Mouse (Mus musculus) liver, embryonic 14.5 days (tissue): ENCODE data around the gene Sar1a. TPM values are rescaled to one million over a fixed set of nuclear protein-coding genes. Genes with fewer than 3 reads are reported as not detected.

Experiments
- ATAC-seq: fragments of 200-750 bp; cut with Nextera tagmentation; 2 replicates; pipeline ENCODE4 v1.8.0; 2017; ENCODE audit warnings: moderate number of reproducible peaks, mild to moderate bottlenecking, moderate library complexity; ENCODE audit not compliant: insufficient read depth
- DNase-seq, 3 experiments: peaks; one replicate each; pipeline ENCODE4 v3.0.0-alpha.2; 2012 to 2013; ENCODE audit warnings: low read depth in 3 of 3, low spot score in 3 of 3
- H3K27ac ChIP-seq: fragments of 300-500 bp; sonication (generic); 2 replicates; pipeline ENCODE4 v1.5.1; 2014; ENCODE audit warnings: moderate library complexity, mild to moderate bottlenecking, control low read depth, inconsistent platforms
- H3K27me3 ChIP-seq: fragments of 300-500 bp; sonication (generic); 2 replicates; pipeline ENCODE4 v1.6.1; 2014; ENCODE audit warnings: mild to moderate bottlenecking, low read length, moderate library complexity; ENCODE audit not compliant: control insufficient read depth, insufficient read depth
- H3K36me3 ChIP-seq: fragments of 300-500 bp; sonication (generic); replicated peaks from 2 replicates; pipeline ENCODE4 v1.6.1; 2014; ENCODE audit warnings: low read depth; ENCODE audit not compliant: control insufficient read depth, insufficient read depth
- H3K4me1 ChIP-seq, 2 experiments: fragments of 200-500 bp in 1 of 2; fragments of 300-500 bp in 1 of 2; sonication (generic) in 1 of 2; replicated peaks; 2 replicates each; pipeline ENCODE4 v1.6.1; 2012 to 2014; ENCODE audit warnings: antibody characterized with exemption in 1 of 2, inconsistent platforms in 1 of 2, low read length in 1 of 2; ENCODE audit not compliant: control insufficient read depth in 2 of 2, insufficient read depth in 2 of 2
- H3K4me2 ChIP-seq: fragments of 300-500 bp; sonication (generic); 2 replicates; pipeline ENCODE4 v1.6.1; 2014; ENCODE audit warnings: low read depth, mild to moderate bottlenecking, control low read depth, moderate library complexity
- H3K4me3 ChIP-seq, 2 experiments: fragments of 200-500 bp in 1 of 2; fragments of 300-500 bp in 1 of 2; sonication (generic) in 1 of 2; 2 replicates each; pipeline ENCODE4 v1.5.1; 2012 to 2014; ENCODE audit warnings: low read depth in 2 of 2, low read length in 2 of 2, mild to moderate bottlenecking in 2 of 2, control low read depth in 1 of 2, inconsistent platforms in 1 of 2, moderate library complexity in 1 of 2; ENCODE audit not compliant: insufficient read depth in 1 of 2
- H3K9ac ChIP-seq: fragments of 300-500 bp; sonication (generic); replicated peaks from 2 replicates; pipeline ENCODE4 v1.6.1; 2014; ENCODE audit warnings: mild to moderate bottlenecking, control low read depth, moderate library complexity
- H3K9me3 ChIP-seq: fragments of 300-500 bp; sonication (generic); 2 replicates; pipeline ENCODE4 v1.6.1; 2016; ENCODE audit warnings: low read length, mixed read lengths; ENCODE audit not compliant: control insufficient read depth
- CTCF ChIP-seq: IDR thresholded peaks from 2 replicates; pipeline ENCODE4 v1.5.1; 2016; ENCODE audit warnings: antibody characterized with exemption, low read depth, control low read depth
- EP300 ChIP-seq: IDR thresholded peaks from 2 replicates; pipeline ENCODE4 v1.6.1; 2016; ENCODE audit warnings: antibody characterized with exemption, low read depth
- WGBS: fragments of 180-500 bp; shearing (Covaris S2); extraction: QIAGEN DNeasy Blood & Tissue Kit; methylation state at CpG from one replicate; pipeline ENCODE4 v1.1.7; 2014; ENCODE audit not compliant: insufficient replicate concordance; 5-methylcytosine and 5-hydroxymethylcytosine counted together
- polyA plus RNA-seq, 2 experiments: library from polyadenylated mRNA; depleted of rRNA in 1 of 2; stranded (reverse) in 1 of 2; unstranded in 1 of 2; fragments of >200 nt; fragmentation: Nextera tagmentation in 1 of 2; extraction: Ambion mirVana in 1 of 2; gene quantifications; 2 replicates each; pipeline versions ENCODE4 v1.2.1 to v1.2.3; 2012 to 2014

Sar1a gene
- polyA plus RNA-seq, 2 experiments: 39.0 to 80.1 TPM

GRCm38 (mm10) chr10:61706412-61707375 is 26.6 kb downstream of the Sar1a start:
- no peaks in the 10 kb centered on the region for H3K4me1 ChIP-seq
- TF ChIP-seq CTCF (no peak), EP300 (no peak)
- ATAC-seq (no peak), DNase-seq (no peak)
- H3K4me3 ChIP-seq: no peak overlapping the region
- no peak overlapping the region for H3K27ac ChIP-seq
- H3K9ac ChIP-seq: no peak overlapping the region
- no peaks in the 10 kb centered on the region for H3K9me3 ChIP-seq
- peaks cover 4% of the 10 kb centered on the region; the same call in 1 of the 2 replicates for H3K36me3 ChIP-seq
- H3K27me3 ChIP-seq: no peaks in the 10 kb centered on the region
- WGBS: 60% methylated on average over 6 of the region's 6 CpGs
- no peak overlapping the region for H3K4me2 ChIP-seq

- ATAC-seq: no peak
- no peaks in the 10 kb centered on the region for H3K36me3 ChIP-seq
- no peak overlapping the region for H3K4me3 ChIP-seq
- no peak overlapping the region for H3K27ac ChIP-seq
- no peak overlapping the region for H3K9ac ChIP-seq
- H3K4me2 ChIP-seq: no peak overlapping the region
- no peaks in the 10 kb centered on the region; the same call in 1 of the 2 replicates for H3K27me3 ChIP-seq
- TF ChIP-seq CTCF (no peak), EP300 (no peak)
- H3K4me1 ChIP-seq: peaks cover 0 to 8% of the 10 kb centered on the region in 2 experiments; a peak in 2 of 4 replicates
- DNase-seq: no peak
- no peaks in the 10 kb centered on the region for H3K9me3 ChIP-seq
- 71% methylated on average over 3 of the region's 3 CpGs for WGBS
Observed at GRCm38 (mm10) chr10:61713601-61714000, 33.5 kb downstream of the Sar1a start.

- no peak overlapping the region for H3K4me3 ChIP-seq
- no peak for DNase-seq
- no peak overlapping the region for H3K27ac ChIP-seq
- no peaks in the 10 kb centered on the region; the same call in 1 of the 2 replicates for H3K27me3 ChIP-seq
- H3K9me3 ChIP-seq: no peaks in the 10 kb centered on the region
- H3K9ac ChIP-seq: no peak overlapping the region
- H3K4me1 ChIP-seq: peaks cover 0 to 8% of the 10 kb centered on the region in 2 experiments; a peak in 2 of 4 replicates
- no peak overlapping the region for H3K4me2 ChIP-seq
- no peaks in the 10 kb centered on the region for H3K36me3 ChIP-seq
- no peak for ATAC-seq
- 54% methylated on average over 4 of the region's 4 CpGs for WGBS
- TF ChIP-seq CTCF: no peak
- no peak for TF ChIP-seq EP300
Observed at GRCm38 (mm10) chr10:61714146-61714545, 34.0 kb downstream of the Sar1a start.

- WGBS: 15% methylated on average over 36 of the region's 36 CpGs
- H3K36me3 ChIP-seq: no peaks in the 10 kb centered on the region
- H3K9me3 ChIP-seq: no peaks in the 10 kb centered on the region
- no peaks in the 10 kb centered on the region; the same call in 1 of the 2 replicates for H3K27me3 ChIP-seq
- TF ChIP-seq CTCF (no peak), EP300 (no peak)
- DNase-seq: peak; percentile 45 to 53 (median 50)
- peaks cover 0 to 8% of the 10 kb centered on the region in 2 experiments; a peak in 2 of 4 replicates for H3K4me1 ChIP-seq
- peak within 1 kb of the TSS; percentile 10; the same call in 1 of the 2 replicates for H3K9ac ChIP-seq
- ATAC-seq: peak; percentile 88
- peak within 1 kb of the TSS; percentile 66 for H3K4me2 ChIP-seq
- H3K4me3 ChIP-seq: peak within 1 kb of the TSS; percentile 50 to 62
- no peak within 1 kb of the TSS for H3K27ac ChIP-seq
Observed at GRCm38 (mm10) chr10:61714771-61715461, 34.8 kb downstream of the Sar1a start, which contains the start of gene Aifm2. Gene Aifm2 (plus strand): TSS chr10:61715263.

GRCm38 (mm10) chr10:61715462-61715837 is 35.4 kb downstream of the Sar1a start:
- no peaks in the 10 kb centered on the region; the same call in 1 of the 2 replicates for H3K27me3 ChIP-seq
- no peaks in the 10 kb centered on the region for H3K9me3 ChIP-seq
- H3K36me3 ChIP-seq: no peaks in the 10 kb centered on the region
- H3K27ac ChIP-seq: no peak overlapping the region
- peaks cover 0 to 8% of the 10 kb centered on the region in 2 experiments; a peak in 2 of 4 replicates for H3K4me1 ChIP-seq
- H3K4me2 ChIP-seq: peak overlapping the region; percentile 66
- DNase-seq (no peak), ATAC-seq (peak; percentile 6; the same call in 1 of the 2 replicates)
- 4% methylated on average over 11 of the region's 11 CpGs for whole genome bisulfite sequencing
- TF ChIP-seq CTCF (no peak), EP300 (no peak)
- H3K9ac ChIP-seq: peak overlapping the region; percentile 10; the same call in 1 of the 2 replicates
- peak overlapping the region; percentile 50 to 62 for H3K4me3 ChIP-seq
